ENCODE assay signal across 8 mouse cellular contexts in genomic region chr7:130773171-130773830, GRCm38 (mm10). TPM values are rescaled to one million over a fixed set of nuclear protein-coding genes. Genes with fewer than 3 reads are reported as not detected.
A peak's percentile ranks its signal among the peaks of the same experiment; 100 is the strongest.
DNase-seq lines count a peak whose midpoint lies in the region; ATAC-seq and TF ChIP-seq lines count a peak whose summit lies in the region.

No protein-coding gene starts in this region.

- no peaks in the 10 kb centered on the region for H3K9me3 ChIP-seq in stomach, postnatal 0 days (ENCODE audit: control insufficient read depth, low read length)

- no peak overlapping the region for H3K4me3 ChIP-seq in lung, adult 2 months (replicated peaks; ENCODE audit: extremely low read depth, low read depth, low read length)
- no peak overlapping the region for H3K4me3 ChIP-seq in stomach, postnatal 0 days (ENCODE audit: low read depth, low read length)

- WGBS in lung, adult 2 months = 66% methylated on average over 11 of the region's 11 CpGs
- 60% methylated on average over 11 of the region's 11 CpGs for WGBS in stomach, postnatal 0 days

- H3K36me3 ChIP-seq in stomach, postnatal 0 days (ENCODE audit: control insufficient read depth, insufficient read depth, low read length) = no peaks in the 10 kb centered on the region

- DNase-seq in gastrocnemius, postnatal 10 days = peak; percentile 50
- DNase-seq in gastrocnemius, postnatal 36 days = no peak
- DNase-seq in B cell, adult 2 months = peak; percentile 57 to 63
- peak; percentile 35 for DNase-seq in adipocyte (ENCODE audit: low spot score)
- DNase-seq in lung, adult 2 months = peak; percentile 49
- DNase-seq in stomach, postnatal 0 days (ENCODE audit: low spot score) = peak; percentile 75
- no peak for DNase-seq in urinary bladder, adult 2 months (ENCODE audit: low spot score)

- H3K4me2 ChIP-seq in stomach, postnatal 0 days (replicated peaks; ENCODE audit: low read depth) = no peak overlapping the region

- peak; percentile 55 to 57; a peak in 3 of 4 replicates for ATAC-seq in hematopoietic stem cell, adult 5-6 weeks (replicated peaks in 1 of 2; ENCODE audit: insufficient read depth in 1 of 2, low FRiP score in 2 of 2, low TSS enrichment in 1 of 2, low read depth in 1 of 2, poor library complexity in 2 of 2, severe bottlenecking in 2 of 2)
- peak; percentile 72 for ATAC-seq in stomach, postnatal 0 days (ENCODE audit: low FRiP score, low TSS enrichment)

- TF ChIP-seq CTCF in lung, adult 2 months (IDR thresholded peaks at IDR 0.05; ENCODE audit: insufficient read depth, low read length) = peak; percentile 64
- peak; percentile 80 for TF ChIP-seq CTCF in stomach, postnatal 0 days (IDR thresholded peaks at IDR 0.05; ENCODE audit: low read depth)

- no peak overlapping the region for H3K27ac ChIP-seq in stomach, postnatal 0 days (replicated peaks)

- no peak for TF ChIP-seq EP300 in stomach, postnatal 0 days (optimal IDR thresholded peaks at IDR 0.05)

- no peak overlapping the region for H3K9ac ChIP-seq in stomach, postnatal 0 days (ENCODE audit: low read length)

- H3K27me3 ChIP-seq in stomach, postnatal 0 days (ENCODE audit: control insufficient read depth, insufficient read depth, low read length) = no peaks in the 10 kb centered on the region

- TF ChIP-seq POLR2A in lung, adult 2 months (IDR thresholded peaks at IDR 0.05; ENCODE audit: borderline replicate concordance, extremely low read depth, low read depth, low read length) = no peak

- intact Hi-C loops in gastrocnemius, postnatal 36 days (cut with DNase I) = loop anchor here (2.0 kb wide), 1 partner anchor 52 kb away; no protein-coding TSS in a partner anchor

- no peaks in the 10 kb centered on the region for H3K4me1 ChIP-seq in lung, adult 2 months (ENCODE audit: control insufficient read depth, insufficient read depth, low read length)
- no peaks in the 10 kb centered on the region for H3K4me1 ChIP-seq in stomach, postnatal 0 days (replicated peaks; ENCODE audit: control insufficient read depth, insufficient read depth)

RNA-seq across cellular contexts. Expression of gene Btbd16, which starts 0.6 kb away (rescaled TPM):
- total RNA-seq in gastrocnemius, postnatal 10 days (2021) = under 1 TPM in 1 of 2 experiments, not detected in 1; 0.16 TPM
- total RNA-seq in gastrocnemius, postnatal 36 days (2021) = not detected
- 1.9 and 3.1 TPM in 2 replicates for total RNA-seq in hematopoietic stem cell, adult 5-6 weeks (2017)
- not detected in 2 replicates for polyA plus RNA-seq in lung, adult 2 months (2012; rRNA removed)
- polyA plus RNA-seq in stomach, postnatal 0 days (2015; fragmentation: Nextera tagmentation; extraction: Ambion mirVana) = 0.05 TPM in 1 of 2 replicates, not detected in the other
- polyA plus RNA-seq in urinary bladder, adult 2 months (2012; rRNA removed) = 0.04 TPM in 2 replicates

Comparison
In these comparisons a context has a peak if more than half of its experiments do, and no peak if none do; other contexts are left out.
1. DNase-seq: peak in gastrocnemius, postnatal 10 days (single experiment), B cell, adult 2 months (2 of 2), adipocyte (single experiment), lung, adult 2 months (single experiment) and stomach, postnatal 0 days (single experiment); none in gastrocnemius, postnatal 36 days (0 of 2) and urinary bladder, adult 2 months (single experiment).